Mouse (Mus musculus): ENCODE results near the gene Pcnp. TPM values are rescaled to one million over a fixed set of nuclear protein-coding genes. Genes with fewer than 3 reads are reported as not detected.
"Not testable (repeated sequence)": the region's sequence is repeated elsewhere in the genome, so short reads cannot be mapped to it uniquely, and the experiment has no call there.

Pcnp gene
- polyA plus RNA-seq, 1 experiment, result 79.2 TPM

DNA sequence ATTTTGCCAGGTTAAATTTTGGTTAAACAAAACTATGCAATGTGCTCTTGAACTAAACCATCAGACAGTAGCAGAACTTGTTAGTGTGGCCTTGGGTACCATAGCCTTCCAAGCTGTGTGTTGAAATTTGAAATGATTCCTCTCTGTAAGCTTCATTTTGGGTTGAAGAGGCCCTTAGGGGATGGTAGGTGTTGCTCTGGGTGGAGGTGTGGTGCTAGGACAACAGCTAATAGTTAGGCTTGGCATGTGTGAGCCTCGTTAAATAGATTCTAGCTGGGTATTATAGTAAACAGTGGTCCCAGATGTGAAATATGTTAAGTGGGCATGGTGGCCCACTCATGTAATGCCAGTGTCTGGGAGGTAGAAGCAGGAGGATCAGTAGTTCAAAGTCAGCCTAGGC lies 62.3 kb downstream of the Pcnp start:
- DNase-seq (ENCODE audit: low spot score), result no peak

GRCm38 (mm10) chr16:55966212-55966871 lies 63.2 kb downstream of the Pcnp start, which contains the start of gene Rpl24:
Gene Rpl24, plus strand, starts transcription at chr16:55966275.
- DNase-seq (ENCODE audit: low spot score), result peak; percentile 84

GRCm38 (mm10) chr16:55964126-55964949 lies 65.2 kb downstream of the Pcnp start:
- no peak for DNase-seq (ENCODE audit: low spot score)

GRCm38 (mm10) chr16:55963068-55963467 lies 66.5 kb downstream of the Pcnp start:
- not testable (repeated sequence) for DNase-seq (ENCODE audit: low spot score)

Other genes starting within 250 kb of the Pcnp start
- 10.3 and 10.8 TPM in 2 replicates for gene Nfkbiz, start 190.8 kb downstream of the Pcnp start, polyA plus RNA-seq (2012; rRNA removed)
- 3.9 and 4.4 TPM in 2 replicates for gene Nxpe3, start 134.5 kb downstream of the Pcnp start, polyA plus RNA-seq (2012; rRNA removed)
- gene Cep97, start 94.9 kb downstream of the Pcnp start, polyA plus RNA-seq (2012; rRNA removed), result 3.0 and 3.7 TPM in 2 replicates
- gene Rpl24, start 63.5 kb downstream of the Pcnp start, polyA plus RNA-seq (2012; rRNA removed), result 872 and 875 TPM in 2 replicates
- gene Zbtb11, start 55.9 kb downstream of the Pcnp start, polyA plus RNA-seq (2012; rRNA removed), result 11.7 and 11.8 TPM in 2 replicates
- gene Trmt10c, start 8.1 kb upstream of the Pcnp start, polyA plus RNA-seq (2012; rRNA removed), result 8.6 and 9.1 TPM in 2 replicates
- 11.7 and 12.8 TPM in 2 replicates for gene Senp7, start 18.6 kb upstream of the Pcnp start, polyA plus RNA-seq (2012; rRNA removed)
- 0.26 and 0.28 TPM in 2 replicates for gene Impg2, start 174.6 kb upstream of the Pcnp start, polyA plus RNA-seq (2012; rRNA removed)